Mouse (Mus musculus) lung, postnatal 25 days (tissue): ENCODE data around the gene Togaram2.
A peak's percentile ranks its signal among the peaks of the same experiment; 100 is the strongest.
"Not testable (repeated sequence)": the region's sequence is repeated elsewhere in the genome, so short reads cannot be mapped to it uniquely, and the experiment has no call there.

ENCODE experiments used
- DNase-seq: peaks from one replicate; pipeline ENCODE4 v3.0.0; 2022; ENCODE audit warnings: low spot score

Togaram2 gene

GRCm38 (mm10) chr17:71673092-71673491 lies at the start of gene Togaram2:
Gene Togaram2 (plus strand): TSS chr17:71673261.
- DNase-seq = peak; percentile 57

- DNase-seq = no peak
Measured at GRCm38 (mm10) chr17:71631806-71632205, 41.3 kb upstream of the Togaram2 start.

- DNase-seq = no peak
Measured at GRCm38 (mm10) chr17:71633350-71633749, 39.7 kb upstream of the Togaram2 start.

- DNase-seq = no peak
Measured at GRCm38 (mm10) chr17:71636786-71637185, 36.3 kb upstream of the Togaram2 start.

GRCm38 (mm10) chr17:71637750-71638265 lies 35.3 kb upstream of the Togaram2 start:
- no peak for DNase-seq

GRCm38 (mm10) chr17:71639056-71639455 lies 34.0 kb upstream of the Togaram2 start:
- not testable (repeated sequence) for DNase-seq

- no peak for DNase-seq
Measured at GRCm38 (mm10) chr17:71640421-71641085, 32.5 kb upstream of the Togaram2 start.

- DNase-seq = no peak
Measured at GRCm38 (mm10) chr17:71642190-71642589, 30.9 kb upstream of the Togaram2 start.

GRCm38 (mm10) chr17:71650011-71650410 lies 23.1 kb upstream of the Togaram2 start:
- no peak for DNase-seq

- DNase-seq = no peak
Measured at GRCm38 (mm10) chr17:71652495-71652894, 20.6 kb upstream of the Togaram2 start.

GRCm38 (mm10) chr17:71652934-71653333 lies 20.1 kb upstream of the Togaram2 start:
- no peak for DNase-seq

- DNase-seq = no peak
Measured at GRCm38 (mm10) chr17:71657521-71657920, 15.5 kb upstream of the Togaram2 start.

- DNase-seq = no peak
Measured at GRCm38 (mm10) chr17:71658666-71659065, 14.4 kb upstream of the Togaram2 start.

- DNase-seq = no peak
Measured at GRCm38 (mm10) chr17:71660390-71660789, 12.7 kb upstream of the Togaram2 start.

GRCm38 (mm10) chr17:71662751-71663250 lies 10.3 kb upstream of the Togaram2 start:
- peak; percentile 79 for DNase-seq

GRCm38 (mm10) chr17:71663491-71663890 lies 9.6 kb upstream of the Togaram2 start:
- DNase-seq = no peak

- DNase-seq = no peak
Measured at GRCm38 (mm10) chr17:71664172-71664571, 8.9 kb upstream of the Togaram2 start.

GRCm38 (mm10) chr17:71665201-71665600 lies 7.9 kb upstream of the Togaram2 start:
- peak; percentile 74 for DNase-seq

GRCm38 (mm10) chr17:71669511-71669910 lies 3.5 kb upstream of the Togaram2 start:
- no peak for DNase-seq

GRCm38 (mm10) chr17:71671840-71672546 lies 1.1 kb upstream of the Togaram2 start:
- peak; percentile 50 for DNase-seq

- no peak for DNase-seq
Measured at GRCm38 (mm10) chr17:71673936-71674335, 875 bp downstream of the Togaram2 start.

- DNase-seq = peak; percentile 37
Measured at GRCm38 (mm10) chr17:71674886-71675285, 1.8 kb downstream of the Togaram2 start.

- no peak for DNase-seq
Measured at GRCm38 (mm10) chr17:71681666-71682065, 8.6 kb downstream of the Togaram2 start.
